In genomic region chr10:22295676-22296075, GRCm38 (mm10) we compare ENCODE assay signal across 22 mouse cellular contexts.
"Had no signal": no experiment of that assay in that cellular context is flagged by ENCODE, and none has a peak within 500 bp of the region (broad histone marks: within the 10 kb centered on the region; RNA-seq: fewer than 3 reads in every experiment).

No protein-coding gene starts in this region.

- H3K27me3 ChIP-seq: limb, embryonic 12.5 days; limb, embryonic 15.5 days; megakaryocyte, embryonic 14.5 days; midbrain, embryonic 13.5 days; stomach, embryonic 15.5 days had no signal

- H3K4me3 ChIP-seq: limb, embryonic 12.5 days; limb, embryonic 15.5 days; megakaryocyte, embryonic 14.5 days; midbrain, embryonic 10.5 days; midbrain, embryonic 13.5 days; myocyte; stomach, embryonic 15.5 days had no signal

- H3K4me1 ChIP-seq: limb, embryonic 12.5 days; limb, embryonic 15.5 days; midbrain, embryonic 13.5 days; stomach, embryonic 15.5 days had no signal

- DNase-seq: kidney, adult 2 months; kidney, postnatal 36 days; layer of hippocampus, postnatal 36 days; left cerebral cortex, postnatal 4 days; liver, postnatal 0 days; lung, embryonic 14.5 days; lung, postnatal 36 days; right cerebral cortex, adult 18-20 months; right cerebral cortex, postnatal 14 days; right cerebral cortex, postnatal 4 days; thymus, postnatal 36 days had no signal

- ATAC-seq: liver, postnatal 0 days; lung, postnatal 0 days; midbrain, embryonic 13.5 days; midbrain, embryonic 16.5 days had no signal

- H3K9ac ChIP-seq: limb, embryonic 12.5 days; limb, embryonic 15.5 days; liver, embryonic 14.5 days; liver, postnatal 0 days; lung, embryonic 14.5 days; midbrain, embryonic 13.5 days; stomach, embryonic 15.5 days had no signal

- H3K36me3 ChIP-seq: limb, embryonic 12.5 days; limb, embryonic 15.5 days; midbrain, embryonic 10.5 days; midbrain, embryonic 13.5 days; stomach, embryonic 15.5 days had no signal

- H3K27ac ChIP-seq: kidney, postnatal 0 days; limb, embryonic 12.5 days; limb, embryonic 15.5 days; liver, embryonic 14.5 days; midbrain, embryonic 10.5 days; midbrain, embryonic 13.5 days; stomach, embryonic 15.5 days had no signal

- H3K9me3 ChIP-seq: limb, embryonic 12.5 days; limb, embryonic 15.5 days; megakaryocyte, embryonic 14.5 days; midbrain, embryonic 10.5 days; midbrain, embryonic 13.5 days; stomach, embryonic 15.5 days had no signal
